Mouse (Mus musculus) C2C12 (cell line): ENCODE data around the gene Card11. TPM values are rescaled to one million over a fixed set of nuclear protein-coding genes. Genes with fewer than 3 reads are reported as not detected.

Experiments used
- H3K27me3 ChIP-seq: one replicate; pipeline ENCODE4 v1.6.1; 2011; ENCODE audit not compliant: control insufficient read depth, insufficient read depth, insufficient read length
- H3K36me3 ChIP-seq: one replicate; pipeline ENCODE4 v1.6.1; 2011; ENCODE audit not compliant: control insufficient read depth, insufficient read depth
- H3K4me3 ChIP-seq: one replicate; pipeline ENCODE4 v1.5.1; 2011; ENCODE audit warnings: mild to moderate bottlenecking, control low read depth; ENCODE audit not compliant: poor library complexity, insufficient read depth, severe bottlenecking
- H3K79me2 ChIP-seq: one replicate; pipeline ENCODE4 v1.6.1; 2011; ENCODE audit not compliant: control insufficient read depth, insufficient read depth
- H3K79me3 ChIP-seq: one replicate; pipeline ENCODE4 v1.6.1; 2011; ENCODE audit warnings: low read depth, control low read depth
- H3ac ChIP-seq: one replicate; pipeline ENCODE3; 2011; ENCODE audit warnings: low read depth; ENCODE audit not compliant: control insufficient read depth, insufficient read length
- CEBPB ChIP-seq: IDR thresholded peaks from one replicate; pipeline ENCODE4 v1.6.1; 2011; ENCODE audit warnings: low read depth, mild to moderate bottlenecking, control low read depth, moderate library complexity
- CTCF ChIP-seq: IDR thresholded peaks from one replicate; pipeline ENCODE4 v1.5.1; 2011; ENCODE audit not compliant: control insufficient read depth, insufficient read depth, insufficient read length
- FOSL1 ChIP-seq: IDR thresholded peaks from one replicate; pipeline ENCODE4 v1.8.0; 2011; ENCODE audit warnings: mild to moderate bottlenecking, low read length; ENCODE audit not compliant: poor library complexity, insufficient read depth, severe bottlenecking
- MAX ChIP-seq: IDR thresholded peaks from one replicate; pipeline ENCODE4 v1.6.1; 2011; ENCODE audit warnings: mild to moderate bottlenecking, control low read depth
- MYOD1 ChIP-seq: IDR thresholded peaks from one replicate; pipeline ENCODE4 v1.6.1; 2011; ENCODE audit warnings: low read depth; ENCODE audit not compliant: control insufficient read depth, insufficient read length
- MYOG ChIP-seq: IDR thresholded peaks from one replicate; pipeline ENCODE4 v1.6.1; 2011; ENCODE audit not compliant: control insufficient read depth, insufficient read length; ENCODE audit errors: extremely low read depth
- USF1 ChIP-seq: IDR thresholded peaks from one replicate; pipeline ENCODE4 v1.6.1; 2011; ENCODE audit warnings: low read depth, mild to moderate bottlenecking, control low read depth, moderate library complexity
- polyA plus RNA-seq: library from polyadenylated mRNA; unstranded; fragments of >200 nt; fragmentation: generic; extraction: Trizol; gene quantifications from one replicate; pipeline ENCODE4 v1.2.1, GENCODE M21; 2012; ENCODE audit warnings: missing spikeins

Gene Card11
- polyA plus RNA-seq, 1 experiment: not detected

DNA sequence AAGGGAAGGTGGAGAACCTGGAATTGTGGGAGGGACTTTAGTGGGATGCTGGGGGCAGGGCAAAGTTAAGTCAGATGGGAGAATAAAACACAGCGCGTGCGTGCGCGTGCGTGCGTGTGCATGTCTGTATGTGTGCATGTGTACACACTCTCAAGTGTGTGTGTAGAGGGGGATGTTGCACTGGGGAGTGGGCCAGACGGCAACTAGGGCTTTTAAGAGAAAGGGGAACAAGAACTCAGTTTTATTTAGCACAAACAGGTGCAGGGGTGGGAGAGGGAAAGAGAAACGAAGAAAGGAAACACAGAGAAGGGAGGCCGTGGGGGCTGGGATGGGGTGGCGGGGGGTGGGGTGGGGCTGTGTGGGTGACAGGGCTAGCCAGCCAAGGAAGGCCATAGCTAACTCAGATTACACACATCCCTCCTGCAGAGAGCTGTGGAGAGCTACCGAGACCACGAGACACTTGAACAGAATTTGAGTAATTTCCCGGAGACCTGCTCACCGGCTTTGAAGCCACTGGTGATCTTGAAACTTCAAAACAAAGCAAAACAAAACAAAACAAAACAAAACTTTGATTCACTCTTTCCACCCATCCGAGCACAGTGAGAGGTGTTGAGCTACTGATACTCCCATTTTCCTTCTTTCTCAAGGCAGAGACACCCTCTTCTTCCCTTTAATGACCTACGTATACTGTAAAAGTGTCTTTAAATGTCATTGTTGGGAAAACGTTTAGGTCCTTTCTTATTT lies 55.8 kb downstream of the Card11 start:
- no peaks in the 10 kb centered on the region for H3K36me3 ChIP-seq
- H3K4me3 ChIP-seq: no peak overlapping the region
- no peaks in the 10 kb centered on the region for H3K27me3 ChIP-seq
- no peaks in the 10 kb centered on the region for H3K79me3 ChIP-seq
- no peak overlapping the region for H3ac ChIP-seq
- no peaks in the 10 kb centered on the region for H3K79me2 ChIP-seq
- TF ChIP-seq CTCF: no peak
- TF ChIP-seq CEBPB: no peak
- TF ChIP-seq MAX: no peak

DNA sequence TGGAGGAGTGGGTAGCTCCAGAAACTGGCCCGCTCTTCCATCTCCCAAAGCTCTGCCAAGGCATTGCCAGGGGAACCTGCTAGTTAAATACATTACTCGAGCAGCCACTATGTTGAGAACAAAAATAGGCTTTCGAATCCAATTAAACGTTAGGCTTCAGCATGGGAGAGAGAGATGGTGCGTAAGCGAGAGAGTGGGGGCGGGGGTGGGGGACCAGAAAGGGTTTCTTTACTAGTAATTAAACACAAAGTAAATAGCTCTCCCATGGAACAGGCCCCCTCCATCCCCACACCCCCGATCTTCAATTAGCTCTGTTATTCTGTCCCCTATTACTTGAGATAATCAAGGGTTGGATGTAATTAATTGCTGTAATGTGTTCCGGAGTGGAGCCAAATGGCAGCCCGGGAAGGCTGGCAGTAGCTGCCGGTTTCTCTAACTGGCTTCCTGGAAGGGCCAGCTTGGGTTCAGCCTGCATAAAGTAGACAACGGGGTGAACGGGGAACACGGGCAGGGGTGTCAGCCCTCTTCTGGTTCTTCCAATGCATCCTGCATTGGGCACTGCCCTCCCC lies 59.4 kb downstream of the Card11 start:
- H3ac ChIP-seq: no peak overlapping the region
- no peaks in the 10 kb centered on the region for H3K36me3 ChIP-seq
- no peaks in the 10 kb centered on the region for H3K27me3 ChIP-seq
- H3K4me3 ChIP-seq: no peak overlapping the region
- H3K79me2 ChIP-seq: no peaks in the 10 kb centered on the region
- TF ChIP-seq USF1 (no peak), FOSL1 (no peak)
- no peaks in the 10 kb centered on the region for H3K79me3 ChIP-seq

DNA sequence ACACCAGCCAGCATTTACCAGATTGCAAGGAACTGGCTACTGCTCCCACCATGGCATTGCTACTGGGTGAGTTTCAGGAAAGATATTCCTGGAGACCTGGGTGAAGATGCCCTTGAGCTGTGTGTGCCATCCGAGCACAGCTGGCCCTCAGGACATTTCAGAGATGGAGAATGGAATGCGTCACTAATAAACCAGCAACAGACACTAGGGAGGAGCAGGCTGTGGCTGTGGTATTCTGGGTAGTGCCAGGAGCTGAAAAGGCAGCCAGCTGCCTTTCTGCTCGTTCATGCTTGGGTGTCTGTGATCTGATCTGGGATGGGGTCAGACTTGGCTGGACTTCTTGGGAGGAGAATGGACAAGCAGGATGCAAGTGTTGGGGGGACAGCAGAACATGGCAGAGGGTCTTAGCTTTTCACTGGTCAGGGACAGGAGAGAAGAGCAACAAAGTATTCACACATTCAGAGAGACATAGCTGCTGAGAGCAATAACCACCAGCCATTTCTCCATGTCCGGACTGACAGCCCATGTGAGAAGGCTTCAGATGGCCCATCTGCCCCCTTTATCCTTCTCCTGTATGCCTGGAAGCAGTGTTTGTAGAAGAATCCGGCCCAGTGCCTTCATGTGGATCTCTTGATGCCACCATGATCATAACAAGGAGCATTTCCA lies 60.0 kb downstream of the Card11 start:
- Histone ChIP-seq H3K4me3 (no peak overlapping the region), H3K79me2 (no peaks in the 10 kb centered on the region), H3K36me3 (no peaks in the 10 kb centered on the region), H3K79me3 (no peaks in the 10 kb centered on the region), H3ac (no peak overlapping the region), H3K27me3 (no peaks in the 10 kb centered on the region)
- TF ChIP-seq MYOD1: no peak
- no peak for TF ChIP-seq CEBPB
- TF ChIP-seq CTCF: no peak
- TF ChIP-seq FOSL1: no peak
- TF ChIP-seq MAX: no peak
- no peak for TF ChIP-seq MYOG
- no peak for TF ChIP-seq USF1

DNA sequence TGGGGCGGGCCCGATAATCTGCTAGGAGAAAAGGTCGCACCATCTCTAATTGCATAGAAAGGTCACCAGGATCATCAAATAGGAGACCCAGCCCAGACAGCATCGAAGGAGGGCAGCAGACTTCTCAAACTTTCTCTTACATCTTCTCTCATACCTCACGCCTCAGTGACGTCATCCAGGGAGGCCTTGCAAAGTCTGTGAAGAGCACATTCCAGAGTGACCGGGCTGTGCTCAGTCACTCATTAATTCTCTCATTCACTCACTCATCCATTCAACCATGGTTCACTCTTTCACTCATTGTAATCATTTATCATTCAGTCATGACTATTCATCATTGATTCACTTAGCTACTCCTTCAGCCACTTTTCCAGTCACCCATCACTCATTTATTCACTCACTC lies 63.6 kb downstream of the Card11 start:
- Histone ChIP-seq H3ac (no peak overlapping the region), H3K79me3 (no peaks in the 10 kb centered on the region), H3K4me3 (no peak overlapping the region), H3K27me3 (no peaks in the 10 kb centered on the region), H3K36me3 (no peaks in the 10 kb centered on the region), H3K79me2 (no peaks in the 10 kb centered on the region)
- no peak for TF ChIP-seq FOSL1
- no peak for TF ChIP-seq USF1
- no peak for TF ChIP-seq MAX
- TF ChIP-seq CEBPB: no peak
- no peak for TF ChIP-seq MYOD1
- no peak for TF ChIP-seq MYOG
- TF ChIP-seq CTCF: no peak

DNA sequence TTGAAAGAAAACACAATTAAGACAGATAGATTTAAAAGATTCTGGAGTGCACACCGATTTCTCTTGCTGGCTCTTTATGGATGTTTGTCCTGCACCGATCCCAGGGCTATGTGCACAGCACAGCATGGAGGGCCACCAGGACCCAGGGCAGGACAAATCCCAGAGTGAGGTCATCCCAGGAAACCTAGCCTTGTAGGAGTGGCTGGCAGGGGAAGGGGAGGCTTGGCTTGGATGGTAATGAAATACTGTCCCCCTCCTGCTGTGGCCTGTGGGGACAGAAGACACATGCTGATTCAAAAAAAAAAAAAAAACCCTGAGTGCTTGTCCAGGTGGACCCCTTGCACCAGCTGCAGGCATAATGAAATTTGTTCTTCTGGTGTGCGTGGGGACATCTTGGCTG lies 64.5 kb downstream of the Card11 start:
- Histone ChIP-seq H3K27me3 (no peaks in the 10 kb centered on the region), H3K79me2 (no peaks in the 10 kb centered on the region), H3K36me3 (no peaks in the 10 kb centered on the region), H3K79me3 (no peaks in the 10 kb centered on the region), H3ac (no peak overlapping the region), H3K4me3 (no peak overlapping the region)
- no peak for TF ChIP-seq CTCF
- TF ChIP-seq USF1: no peak
- TF ChIP-seq MAX: no peak

DNA sequence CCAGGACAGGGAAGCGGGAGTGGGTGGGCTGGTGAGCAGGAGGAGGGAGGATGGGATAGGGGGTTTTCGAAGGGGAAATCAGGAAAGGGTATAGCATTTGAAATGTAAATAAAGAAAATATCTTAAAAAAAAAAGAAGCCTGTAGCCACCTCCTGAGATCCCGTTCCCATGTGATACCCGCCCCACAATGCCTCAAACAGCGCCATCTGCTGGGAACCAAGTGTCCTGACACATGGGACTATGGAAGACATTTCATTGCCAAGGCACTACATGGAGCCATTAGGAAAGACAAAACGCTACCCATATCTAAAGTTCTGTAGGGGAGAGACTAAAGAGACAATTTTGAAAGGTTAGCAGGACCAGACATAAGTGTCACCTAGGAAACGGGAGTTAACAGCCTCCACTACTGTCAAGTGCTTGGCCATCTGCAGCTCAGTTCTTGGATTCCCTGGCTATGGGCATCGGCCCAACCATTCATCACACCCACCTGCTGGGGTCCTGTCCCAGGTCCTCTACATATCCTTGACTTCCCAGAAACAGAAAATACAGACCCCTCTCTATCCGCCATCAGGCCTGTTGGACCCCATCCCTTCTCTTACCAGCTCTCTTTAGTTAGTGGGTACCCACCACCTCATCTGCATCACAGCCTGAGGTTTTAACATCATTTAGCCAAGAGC lies 65.6 kb downstream of the Card11 start:
- Histone ChIP-seq H3K79me3 (no peaks in the 10 kb centered on the region), H3K79me2 (no peaks in the 10 kb centered on the region), H3K27me3 (no peaks in the 10 kb centered on the region), H3ac (no peak overlapping the region), H3K36me3 (no peaks in the 10 kb centered on the region), H3K4me3 (no peak overlapping the region)
- TF ChIP-seq MAX (no peak), CTCF (no peak), FOSL1 (no peak), MYOD1 (no peak), USF1 (no peak), MYOG (no peak), CEBPB (no peak)
